Mouse (Mus musculus) yolk sac, embryonic 10.5 days (tissue): ENCODE measurements around the gene Mapk8ip2.
A peak's percentile ranks its signal among the peaks of the same experiment; 100 is the strongest.

ENCODE experiments used
- DNase-seq: peaks from one replicate; pipeline ENCODE4 v3.0.0-alpha.2; 2017; ENCODE audit warnings: low spot score

Mapk8ip2 gene

GRCm38 (mm10) chr15:89488182-89488581 lies 34.5 kb downstream of the Mapk8ip2 start:
- DNase-seq: no peak

GRCm38 (mm10) chr15:89488611-89489117 lies 35.0 kb downstream of the Mapk8ip2 start:
- no peak for DNase-seq

GRCm38 (mm10) chr15:89494970-89495369 lies 41.3 kb downstream of the Mapk8ip2 start:
- DNase-seq: no peak

- DNase-seq: no peak
Measured at GRCm38 (mm10) chr15:89496131-89496530, 42.4 kb downstream of the Mapk8ip2 start.

- DNase-seq: no peak
Measured at GRCm38 (mm10) chr15:89496841-89497240, 43.1 kb downstream of the Mapk8ip2 start.

GRCm38 (mm10) chr15:89497391-89498048 lies 43.8 kb downstream of the Mapk8ip2 start:
- DNase-seq: peak; percentile 37

GRCm38 (mm10) chr15:89498049-89498960 lies 44.6 kb downstream of the Mapk8ip2 start:
- no peak for DNase-seq

- DNase-seq: peak; percentile 16
Measured at GRCm38 (mm10) chr15:89498961-89499688, 45.4 kb downstream of the Mapk8ip2 start, which contains the start of gene Shank3. Shank3 (plus strand) TSS chr15:89499623.

- DNase-seq: peak; percentile 55
Measured at GRCm38 (mm10) chr15:89499784-89500220, 46.1 kb downstream of the Mapk8ip2 start.

- peak; percentile 70 for DNase-seq
Measured at GRCm38 (mm10) chr15:89500221-89500791, 46.6 kb downstream of the Mapk8ip2 start.

GRCm38 (mm10) chr15:89501321-89501720 lies 47.6 kb downstream of the Mapk8ip2 start:
- no peak for DNase-seq

GRCm38 (mm10) chr15:89504838-89505237 lies 51.1 kb downstream of the Mapk8ip2 start:
- DNase-seq: no peak

- no peak for DNase-seq
Measured at GRCm38 (mm10) chr15:89507751-89508150, 54.0 kb downstream of the Mapk8ip2 start.

- no peak for DNase-seq
Measured at GRCm38 (mm10) chr15:89512679-89513078, 59.0 kb downstream of the Mapk8ip2 start.
